Comparison of ENCODE assay signal across 35 mouse cellular contexts in genomic region chr9:78157221-78157620, GRCm38 (mm10).
"Had no signal": no experiment of that assay in that cellular context is flagged by ENCODE, and none has a peak within 500 bp of the region (broad histone marks: within the 10 kb centered on the region; RNA-seq: fewer than 3 reads in every experiment).

No protein-coding gene starts in this region.

- H3K27ac ChIP-seq: heart, embryonic 10.5 days; heart, embryonic 13.5 days; heart, embryonic 15.5 days; hindbrain, embryonic 10.5 days; hindbrain, embryonic 12.5 days; hindbrain, embryonic 13.5 days; hindbrain, embryonic 14.5 days; hindbrain, embryonic 15.5 days; hindbrain, postnatal 0 days; intestine, embryonic 15.5 days; kidney, embryonic 15.5 days; kidney, postnatal 0 days; layer of hippocampus, adult 2 months had no signal

- H3K9ac ChIP-seq: heart, embryonic 12.5 days; heart, embryonic 13.5 days; heart, embryonic 15.5 days; hindbrain, embryonic 12.5 days; hindbrain, embryonic 13.5 days; hindbrain, embryonic 14.5 days; hindbrain, embryonic 15.5 days; intestine, embryonic 15.5 days; kidney, embryonic 15.5 days had no signal

- DNase-seq: heart, postnatal 10 days; heart, postnatal 14 days; heart, postnatal 36 days; heart, postnatal 4 days; kidney, adult 11 months; kidney, adult 18-20 months; kidney, adult 2 months; kidney, adult 8-10 months; kidney, adult 9 months; kidney, postnatal 10 days; kidney, postnatal 14 days; kidney, postnatal 25 days; kidney, postnatal 36 days; kidney, postnatal 4 days; layer of hippocampus, adult 9-11 months; layer of hippocampus, postnatal 36 days had no signal

- H3K27me3 ChIP-seq: heart, embryonic 12.5 days; heart, embryonic 13.5 days; heart, embryonic 15.5 days; hindbrain, embryonic 12.5 days; hindbrain, embryonic 13.5 days; hindbrain, embryonic 15.5 days; intestine, embryonic 15.5 days; kidney, embryonic 15.5 days had no signal

- H3K4me3 ChIP-seq: heart, embryonic 10.5 days; heart, embryonic 12.5 days; heart, embryonic 13.5 days; heart, embryonic 15.5 days; hindbrain, embryonic 10.5 days; hindbrain, embryonic 12.5 days; hindbrain, embryonic 13.5 days; hindbrain, embryonic 15.5 days; intestine, embryonic 15.5 days; kidney, embryonic 15.5 days; layer of hippocampus, adult 2 months had no signal

- H3K4me1 ChIP-seq: hindbrain, embryonic 10.5 days; hindbrain, embryonic 12.5 days; hindbrain, embryonic 13.5 days; hindbrain, embryonic 15.5 days; intestine, embryonic 15.5 days; kidney, embryonic 15.5 days had no signal

- H3K4me2 ChIP-seq: heart, embryonic 11.5 days; heart, embryonic 12.5 days; heart, embryonic 13.5 days; heart, embryonic 15.5 days; hindbrain, embryonic 12.5 days; hindbrain, embryonic 13.5 days; hindbrain, embryonic 14.5 days; hindbrain, embryonic 15.5 days; intestine, embryonic 15.5 days; kidney, embryonic 15.5 days had no signal

- ATAC-seq: hindbrain, embryonic 16.5 days; hindbrain, postnatal 0 days; inflammation-experienced regulatory T-cells, adult 6 months; intestine, embryonic 15.5 days; intestine, embryonic 16.5 days; intestine, postnatal 0 days had no signal

- H3K9me3 ChIP-seq: heart, embryonic 10.5 days; heart, embryonic 12.5 days; heart, embryonic 13.5 days; heart, embryonic 15.5 days; hindbrain, embryonic 10.5 days; hindbrain, embryonic 12.5 days; hindbrain, embryonic 13.5 days; hindbrain, embryonic 15.5 days; intestine, embryonic 15.5 days; kidney, embryonic 15.5 days had no signal
